Mouse (Mus musculus) forebrain, embryonic 12.5 days (tissue): ENCODE measurements around the gene Mcee. TPM values are rescaled to one million over a fixed set of nuclear protein-coding genes. Genes with fewer than 3 reads are reported as not detected.

Experiments
- ATAC-seq: fragments of 200-750 bp; cut with Nextera tagmentation; 2 replicates; pipeline ENCODE4 v1.8.0; 2017; ENCODE audit warnings: moderate TSS enrichment; ENCODE audit not compliant: low FRiP score
- H3K27ac ChIP-seq: fragments of 300-500 bp; sonication (generic); 2 replicates; pipeline ENCODE4 v1.5.1; 2016; ENCODE audit warnings: mild to moderate bottlenecking
- H3K27me3 ChIP-seq: fragments of 300-500 bp; sonication (generic); 2 replicates; pipeline ENCODE4 v1.6.1; 2016; ENCODE audit warnings: mild to moderate bottlenecking
- H3K36me3 ChIP-seq: fragments of 300-500 bp; sonication (generic); replicated peaks from 2 replicates; pipeline ENCODE4 v1.6.1; 2016; ENCODE audit warnings: mild to moderate bottlenecking
- H3K4me1 ChIP-seq: fragments of 300-500 bp; sonication (generic); 2 replicates; pipeline ENCODE4 v1.6.1; 2016
- H3K4me2 ChIP-seq: fragments of 300-500 bp; sonication (generic); 2 replicates; pipeline ENCODE4 v1.6.1; 2016; ENCODE audit warnings: mild to moderate bottlenecking, moderate library complexity
- H3K4me3 ChIP-seq: fragments of 300-500 bp; sonication (generic); replicated peaks from 2 replicates; pipeline ENCODE4 v1.5.1; 2016; ENCODE audit warnings: mild to moderate bottlenecking
- H3K9ac ChIP-seq: fragments of 300-500 bp; sonication (generic); 2 replicates; pipeline ENCODE4 v1.6.1; 2016; ENCODE audit warnings: mild to moderate bottlenecking
- H3K9me3 ChIP-seq: fragments of 300-500 bp; sonication (generic); 2 replicates; pipeline ENCODE4 v1.6.1; 2016
- WGBS: fragments of 180-500 bp; shearing (Covaris S2); methylation state at CpG from one replicate; pipeline ENCODE4 v1.1.7; 2016; 5-methylcytosine and 5-hydroxymethylcytosine counted together
- polyA plus RNA-seq: library from polyadenylated mRNA; unstranded; fragments of >200 nt; fragmentation: Nextera tagmentation; extraction: Ambion mirVana; gene quantifications from 2 replicates; pipeline ENCODE4 v1.2.1, GENCODE M21; 2016

Mcee gene
- polyA plus RNA-seq, 1 experiment from 2014 or later = 34.9 TPM

- Histone ChIP-seq H3K27me3 (no peaks in the 10 kb centered on the region), H3K27ac (no peak overlapping the region), H3K4me2 (no peak overlapping the region), H3K4me1 (0 out of 2 replicates have a peak, but pooled peaks cover 3% of the 10 kb centered on the region), H3K4me3 (no peak overlapping the region), H3K9ac (no peak overlapping the region), H3K36me3 (no peaks in the 10 kb centered on the region), H3K9me3 (no peaks in the 10 kb centered on the region)
- 78% methylated on average over 13 of the region's 13 CpGs for WGBS
- ATAC-seq = no peak
Measured at GRCm38 (mm10) chr7:64450631-64451030, 58.2 kb downstream of the Mcee start.

- Histone ChIP-seq H3K36me3 (no peaks in the 10 kb centered on the region), H3K27ac (peak overlapping the region; percentile 43), H3K4me2 (no peak overlapping the region), H3K9ac (no peak overlapping the region), H3K27me3 (no peaks in the 10 kb centered on the region), H3K4me1 (0 out of 2 replicates have a peak, but pooled peaks cover 3% of the 10 kb centered on the region), H3K9me3 (no peaks in the 10 kb centered on the region), H3K4me3 (no peak overlapping the region)
- ATAC-seq = peak; percentile 80; the same call in 1 of the 2 replicates
- WGBS = 36% methylated on average over 4 of the region's 4 CpGs
Measured at GRCm38 (mm10) chr7:64451441-64451840, 59.0 kb downstream of the Mcee start.

- H3K9ac ChIP-seq = no peak overlapping the region
- no peak overlapping the region for H3K4me3 ChIP-seq
- H3K4me2 ChIP-seq = no peak overlapping the region
- no peaks in the 10 kb centered on the region for H3K36me3 ChIP-seq
- H3K9me3 ChIP-seq = no peaks in the 10 kb centered on the region
- 0 out of 2 replicates have a peak, but pooled peaks cover 3% of the 10 kb centered on the region for H3K4me1 ChIP-seq
- 77% methylated on average over 5 of the region's 5 CpGs for WGBS
- ATAC-seq = peak; percentile 37; the same call in 1 of the 2 replicates
- peak overlapping the region; percentile 33; the same call in 1 of the 2 replicates for H3K27ac ChIP-seq
- H3K27me3 ChIP-seq = no peaks in the 10 kb centered on the region
Measured at GRCm38 (mm10) chr7:64451861-64452382, 59.5 kb downstream of the Mcee start.

- Histone ChIP-seq H3K4me1 (0 out of 2 replicates have a peak, but pooled peaks cover 3% of the 10 kb centered on the region), H3K27me3 (no peaks in the 10 kb centered on the region), H3K4me3 (no peak overlapping the region), H3K9me3 (no peaks in the 10 kb centered on the region), H3K4me2 (no peak overlapping the region), H3K36me3 (no peaks in the 10 kb centered on the region), H3K9ac (no peak overlapping the region), H3K27ac (no peak overlapping the region)
- no peak for ATAC-seq
- WGBS = 91% methylated on average over 4 of the region's 4 CpGs
Measured at GRCm38 (mm10) chr7:64452471-64453222, 60.2 kb downstream of the Mcee start.

GRCm38 (mm10) chr7:64456176-64456575 is 63.8 kb downstream of the Mcee start:
- no peak overlapping the region for H3K4me3 ChIP-seq
- 90% methylated on average over 4 of the region's 4 CpGs for WGBS

GRCm38 (mm10) chr7:64456676-64457075 is 64.3 kb downstream of the Mcee start:
- Histone ChIP-seq H3K4me1 (0 out of 2 replicates have a peak, but pooled peaks cover 3% of the 10 kb centered on the region), H3K9ac (no peak overlapping the region), H3K4me2 (no peak overlapping the region), H3K27me3 (no peaks in the 10 kb centered on the region), H3K36me3 (no peaks in the 10 kb centered on the region), H3K27ac (no peak overlapping the region), H3K9me3 (no peaks in the 10 kb centered on the region), H3K4me3 (no peak overlapping the region)
- 77% methylated on average over 3 of the region's 3 CpGs for WGBS
- ATAC-seq = no peak

More at GRCm38 (mm10) chr7:64456176-64456575, 63.8 kb downstream of the Mcee start:
- H3K9ac ChIP-seq = no peak overlapping the region
- H3K9me3 ChIP-seq = no peaks in the 10 kb centered on the region
- no peaks in the 10 kb centered on the region for H3K27me3 ChIP-seq
- H3K4me1 ChIP-seq = 0 out of 2 replicates have a peak, but pooled peaks cover 3% of the 10 kb centered on the region
- H3K27ac ChIP-seq = no peak overlapping the region
- H3K4me2 ChIP-seq = no peak overlapping the region
- no peak for ATAC-seq
- no peaks in the 10 kb centered on the region for H3K36me3 ChIP-seq

GRCm38 (mm10) chr7:64457811-64458210 is 65.4 kb downstream of the Mcee start:
- WGBS = 85% methylated on average over 2 of the region's 2 CpGs
- no peak overlapping the region for H3K4me3 ChIP-seq
- H3K4me2 ChIP-seq = no peak overlapping the region
- no peak overlapping the region for H3K9ac ChIP-seq
- no peaks in the 10 kb centered on the region for H3K4me1 ChIP-seq
- no peaks in the 10 kb centered on the region for H3K27me3 ChIP-seq
- ATAC-seq = no peak
- no peak overlapping the region for H3K27ac ChIP-seq
- no peaks in the 10 kb centered on the region for H3K9me3 ChIP-seq
- no peaks in the 10 kb centered on the region for H3K36me3 ChIP-seq

Other genes starting within 250 kb of the Mcee start
- 0.63 and 2.0 TPM in 2 replicates for gene Trpm1, start 238.8 kb upstream of the Mcee start, polyA plus RNA-seq
- gene Mtmr10, start 105.0 kb upstream of the Mcee start, polyA plus RNA-seq = 12.3 and 12.4 TPM in 2 replicates
- 9.1 and 10.2 TPM in 2 replicates for gene Fan1, start 18.5 kb upstream of the Mcee start, polyA plus RNA-seq
- gene Mphosph10, start 339 bp upstream of the Mcee start, polyA plus RNA-seq = 48.5 and 51.3 TPM in 2 replicates
- gene Apba2, start 109.1 kb downstream of the Mcee start, polyA plus RNA-seq = 101 and 106 TPM in 2 replicates